Mouse (Mus musculus): ENCODE measurements around the gene Chp1.

- TF ChIP-seq CTCF (IDR thresholded peaks at IDR 0.05; ENCODE audit: extremely low read depth, insufficient read depth, insufficient read length, insufficient replicate concordance) (no peak), POLR2A (IDR thresholded peaks at IDR 0.05; ENCODE audit: low read depth, low read length) (no peak)
Observed at GRCm38 (mm10) chr2:119498859-119499258, 48.6 kb upstream of the Chp1 start.

Measured in spleen, adult 2 months (tissue).